Mouse (Mus musculus): ENCODE data around the gene Wdfy4.

Gene Wdfy4

DNA sequence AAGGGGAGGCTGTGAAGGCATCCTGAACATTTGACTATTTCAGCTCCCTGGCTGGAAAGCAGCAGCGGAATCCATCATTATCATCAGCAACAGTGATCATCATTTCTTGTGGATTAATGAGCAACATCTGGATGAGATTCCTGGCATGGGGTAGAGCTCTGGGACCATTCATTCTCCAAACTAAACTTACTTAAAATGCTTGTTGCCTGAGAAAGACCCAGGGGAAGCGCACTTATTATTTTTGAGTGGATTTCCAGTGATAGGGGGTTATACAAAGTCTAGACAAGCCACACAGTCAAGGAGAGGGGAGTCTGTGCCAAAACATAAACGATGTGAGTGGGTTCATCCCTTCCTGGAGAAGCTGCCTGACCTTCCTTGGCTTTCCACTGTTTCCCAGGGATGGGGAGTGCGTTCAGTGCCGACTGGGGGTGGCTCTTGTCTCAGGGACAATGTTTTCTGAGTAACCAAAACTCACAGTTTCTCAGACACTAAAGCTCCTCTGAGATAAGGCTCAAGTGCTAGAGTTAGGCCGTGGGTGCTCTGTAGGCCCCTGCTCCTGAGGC is 201.1 kb downstream of the Wdfy4 start:
- DNase-seq (ENCODE audit: low spot score): no peak

DNA sequence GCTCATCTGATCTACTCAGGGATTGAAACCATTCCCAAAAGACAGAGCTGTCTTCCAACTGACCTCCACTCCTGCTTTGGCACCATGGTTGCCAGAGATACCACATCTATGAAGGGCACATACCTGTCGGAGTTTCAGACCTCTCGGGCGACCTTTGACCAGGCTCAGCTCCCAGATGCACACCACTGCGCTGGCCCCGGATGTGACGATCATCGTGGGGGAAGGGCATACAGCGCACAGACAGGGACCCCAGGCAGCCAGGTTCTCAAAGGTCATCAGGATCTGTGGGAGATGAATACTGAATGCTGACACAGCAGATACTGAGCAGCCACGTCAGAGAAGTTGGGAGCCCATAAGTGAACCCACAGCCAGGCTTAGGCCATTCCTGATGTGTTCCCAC is 214.6 kb downstream of the Wdfy4 start:
- no peak for DNase-seq (ENCODE audit: low spot score)

DNA sequence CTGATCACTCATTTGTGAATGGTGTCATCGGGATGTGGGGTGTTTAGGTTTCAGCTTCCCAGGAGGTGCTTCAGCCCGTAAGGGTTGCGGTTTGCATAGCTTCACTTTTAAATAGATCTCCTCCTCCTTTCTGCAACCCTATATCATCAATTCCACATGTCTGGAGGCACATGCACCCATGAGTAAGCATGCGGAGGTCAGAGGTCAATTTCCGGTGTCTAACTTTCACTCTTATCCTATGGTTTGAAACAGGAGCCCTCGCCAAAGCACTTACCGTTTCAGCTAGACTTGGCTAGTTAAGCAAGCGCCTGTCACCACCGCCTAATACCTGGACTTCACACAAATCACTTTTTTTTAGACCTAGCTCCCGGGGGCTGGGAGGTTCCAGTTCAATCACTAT is 220.6 kb downstream of the Wdfy4 start:
- no peak for DNase-seq (ENCODE audit: low spot score)

DNA sequence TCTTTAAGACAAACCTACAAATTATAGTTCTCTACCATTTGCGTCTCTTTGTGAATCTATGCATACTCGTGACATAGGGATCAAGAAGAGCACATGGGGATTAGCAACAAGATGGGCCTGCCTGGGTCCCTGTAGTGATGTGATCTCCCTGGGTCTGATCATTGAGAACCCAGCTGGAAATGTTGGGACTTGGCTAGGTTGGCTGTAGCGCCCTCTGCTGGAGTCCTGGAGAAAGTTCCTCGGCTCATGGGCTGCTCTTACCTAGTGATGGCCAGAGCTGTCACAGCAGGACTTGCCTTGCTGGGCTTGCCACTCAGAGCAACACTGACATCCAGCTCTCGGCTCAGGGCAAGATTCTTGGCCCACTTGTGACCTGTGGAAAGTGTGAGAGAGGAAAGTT is 224.8 kb downstream of the Wdfy4 start:
- DNase-seq (ENCODE audit: low spot score): peak; percentile 30

DNA sequence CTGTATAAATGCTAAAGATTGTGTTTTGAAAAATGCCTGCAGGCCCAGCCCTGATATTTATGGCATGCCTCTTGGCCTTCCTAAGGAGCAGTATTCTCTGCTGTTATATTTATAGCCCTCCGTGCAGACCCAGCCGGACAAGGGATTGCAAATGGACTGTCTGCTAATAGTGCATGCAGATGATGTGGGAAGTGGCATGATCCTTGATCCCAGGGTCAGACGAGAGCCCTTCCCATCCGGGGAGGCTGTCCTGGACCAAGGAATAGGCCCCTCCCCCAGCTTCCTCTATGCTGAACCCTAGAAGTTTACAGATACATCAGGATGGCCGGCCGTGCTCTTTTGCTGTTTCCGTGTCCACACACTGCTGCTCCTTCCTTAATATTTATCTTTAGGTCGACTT is 226.6 kb downstream of the Wdfy4 start:
- DNase-seq (ENCODE audit: low spot score): no peak

DNA sequence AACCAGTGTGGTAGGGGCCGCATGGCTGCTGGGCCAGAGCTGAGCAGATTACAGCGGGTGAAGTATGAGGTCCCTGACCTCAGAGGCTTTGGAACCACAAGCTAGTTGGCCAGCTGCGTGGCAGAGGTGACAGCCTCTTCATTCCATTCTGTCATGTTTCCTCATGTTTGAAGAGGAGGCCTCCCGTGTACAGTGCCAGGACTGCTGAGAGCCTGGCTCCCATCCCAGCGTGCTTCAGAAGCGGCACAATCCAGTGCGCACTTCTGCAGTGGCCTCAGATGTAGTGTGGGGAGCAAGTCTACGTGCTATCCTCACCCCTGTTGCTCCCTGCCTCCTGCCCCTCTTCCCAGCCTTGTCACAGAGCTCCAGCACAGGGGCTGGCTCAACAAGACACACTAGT is 228.8 kb downstream of the Wdfy4 start:
- DNase-seq (ENCODE audit: low spot score): no peak

DNA sequence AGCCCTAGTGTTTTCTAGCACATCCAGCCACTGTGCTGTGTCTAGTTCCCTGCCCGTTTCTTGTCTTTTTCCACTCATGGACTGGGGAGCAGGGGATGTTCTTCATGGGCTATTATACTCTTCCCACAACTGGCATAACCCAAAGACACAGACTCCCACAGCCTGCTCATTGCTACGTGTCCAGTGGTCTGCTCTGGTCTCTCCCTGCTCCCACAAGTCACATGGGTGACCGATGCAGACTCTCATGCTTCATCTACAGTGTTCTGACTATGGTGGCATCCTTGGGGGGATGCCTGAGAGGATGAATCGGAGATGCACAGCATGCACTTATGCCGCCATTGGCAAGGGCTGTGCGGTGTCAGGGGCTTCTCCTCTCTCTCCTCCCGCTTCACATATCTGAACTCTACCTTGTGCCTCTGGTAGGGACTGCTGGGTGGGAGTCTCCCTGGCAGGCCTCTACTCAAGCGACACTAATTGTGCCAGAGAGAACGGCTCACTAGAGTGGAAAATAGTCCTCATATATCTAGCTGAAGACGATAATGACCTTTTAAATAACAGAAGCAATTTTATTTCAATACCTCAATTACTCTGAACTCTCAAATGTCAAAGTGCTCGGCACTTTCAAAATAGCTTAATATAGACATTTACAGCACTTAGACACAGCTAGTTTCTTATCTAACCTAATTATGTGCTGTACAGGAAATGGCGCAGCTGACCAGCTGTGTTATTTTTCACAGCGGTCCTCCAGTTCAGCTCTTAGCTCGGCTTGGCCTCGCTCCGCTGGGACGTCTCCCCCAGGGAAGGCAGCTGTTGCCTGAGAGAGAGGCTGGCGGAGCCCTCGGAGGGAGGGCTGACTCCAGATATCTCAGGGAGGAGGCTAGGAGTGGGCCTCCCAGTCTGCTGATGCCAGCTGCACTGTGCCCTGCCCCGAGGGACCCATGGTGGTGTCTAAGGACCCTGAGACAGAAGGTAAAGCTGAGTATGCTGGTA is 234.7 kb downstream of the Wdfy4 start:
- no peak for DNase-seq (ENCODE audit: low spot score)

DNA sequence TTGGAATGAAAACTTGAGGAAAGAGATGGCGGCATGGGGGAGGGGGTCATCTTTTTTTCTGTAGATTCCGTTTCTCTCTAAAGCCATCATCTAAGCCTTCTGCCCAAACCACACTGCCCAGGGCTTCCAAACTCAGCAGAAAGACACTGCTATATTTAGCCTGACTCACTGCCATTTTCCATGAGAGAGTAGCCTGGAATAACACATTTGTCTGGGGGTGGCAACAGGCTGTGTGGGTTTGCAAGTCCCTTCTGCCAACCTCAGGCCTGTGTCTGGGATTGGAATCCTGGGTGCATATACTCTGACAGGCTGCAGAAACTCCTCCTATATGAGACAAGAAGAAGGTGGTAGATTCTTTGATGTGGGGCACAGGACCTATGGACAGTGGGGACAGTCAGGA is 237.8 kb downstream of the Wdfy4 start:
- peak; percentile 41 for DNase-seq (ENCODE audit: low spot score)

DNA sequence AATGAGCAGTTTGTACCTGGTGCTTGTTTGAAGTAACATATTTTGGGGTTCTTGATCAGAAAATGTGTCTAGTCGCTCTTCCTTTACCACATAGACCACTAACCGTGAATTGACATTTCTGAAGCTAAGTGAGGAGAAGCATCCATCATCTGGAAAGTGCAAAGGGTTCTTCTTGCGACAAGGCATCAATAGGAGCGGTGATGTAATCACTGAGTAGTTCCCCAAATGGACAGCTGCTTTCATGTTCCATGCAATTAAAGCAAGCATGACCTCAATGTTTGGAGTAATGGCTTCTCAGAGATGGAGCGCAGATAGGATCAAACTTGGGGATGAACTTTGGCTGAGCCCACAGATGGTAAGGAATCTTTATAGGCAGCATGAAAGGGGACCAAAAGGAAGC is 246.1 kb downstream of the Wdfy4 start:
- DNase-seq (ENCODE audit: low spot score): no peak

DNA sequence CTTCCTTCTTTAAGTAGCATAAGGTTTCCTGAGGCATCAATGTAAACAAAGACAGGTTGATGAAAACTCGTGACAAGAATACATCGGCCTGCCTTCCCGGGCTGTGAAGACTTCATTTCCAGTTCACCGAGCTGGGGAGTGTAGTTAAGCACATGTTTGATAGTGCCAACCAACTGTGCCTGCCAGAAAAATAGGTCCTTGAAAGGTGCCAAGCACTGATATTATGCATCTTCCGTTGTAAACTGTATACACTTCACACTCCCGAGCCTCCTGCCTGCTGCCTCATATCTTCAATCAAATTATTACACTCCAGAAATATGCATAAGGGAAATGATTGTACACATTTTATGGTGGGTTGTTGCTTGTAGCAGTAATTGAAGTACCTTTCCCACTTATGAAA is 251.2 kb downstream of the Wdfy4 start:
- DNase-seq (ENCODE audit: low spot score): no peak

DNA sequence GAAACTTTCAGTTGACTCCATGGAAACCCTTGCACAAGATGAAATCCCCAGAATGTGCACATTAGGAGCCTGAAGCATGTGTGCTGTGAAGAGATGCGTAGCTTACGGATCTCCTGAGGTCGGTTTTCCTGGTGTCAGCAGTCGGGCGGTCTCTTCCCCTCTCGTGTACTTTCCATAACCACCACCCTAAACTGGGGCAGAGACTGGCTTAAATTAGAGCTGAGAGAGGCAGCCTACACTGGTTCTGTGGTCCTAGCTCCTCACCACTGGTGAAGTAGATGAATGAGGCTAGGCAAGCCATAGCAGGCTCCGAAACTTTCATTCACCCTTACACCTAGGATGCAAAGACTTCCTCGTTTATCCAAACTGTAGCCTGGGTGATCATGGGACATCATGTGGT is 253.1 kb downstream of the Wdfy4 start:
- DNase-seq (ENCODE audit: low spot score): no peak

DNA sequence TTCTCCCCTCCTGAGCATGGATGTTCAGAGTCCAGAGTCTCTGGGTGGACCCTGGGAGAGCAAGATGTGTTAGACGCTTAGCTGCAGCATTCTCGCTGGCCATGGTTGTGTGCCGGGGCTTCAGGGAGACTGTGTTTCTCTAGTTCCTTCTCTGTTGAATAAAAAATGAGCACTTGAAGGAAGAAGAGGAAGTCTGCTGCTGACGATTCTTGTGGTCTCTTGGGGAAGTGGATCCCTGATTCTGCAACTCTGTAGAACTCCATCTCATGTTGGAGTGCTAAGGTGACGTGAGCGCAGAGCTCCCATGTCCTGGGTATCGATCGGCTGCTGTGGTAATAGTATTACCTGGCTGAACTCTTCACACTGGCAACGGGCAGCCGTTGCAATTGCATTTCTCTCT is 253.6 kb downstream of the Wdfy4 start:
- DNase-seq (ENCODE audit: low spot score): no peak

DNA sequence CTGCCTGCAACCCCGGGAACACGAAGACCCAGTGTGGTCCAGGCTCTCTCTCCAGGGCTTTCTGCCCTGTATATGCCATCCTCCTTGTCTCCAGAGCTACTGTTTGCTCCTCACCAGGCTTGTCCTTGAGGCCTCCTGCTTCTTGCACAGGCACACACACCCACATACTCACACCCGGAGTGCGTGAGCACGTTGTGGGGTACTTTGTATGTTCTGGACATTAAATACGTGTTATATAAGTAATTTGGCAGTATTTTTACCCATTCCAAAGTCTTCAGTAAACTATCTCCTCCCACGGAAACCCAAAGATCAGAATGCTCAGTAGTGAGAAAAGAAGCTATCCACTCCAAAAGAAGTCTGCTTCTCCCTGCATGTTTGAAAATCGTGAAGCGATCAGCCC is 261.4 kb downstream of the Wdfy4 start:
- no peak for DNase-seq (ENCODE audit: low spot score)

DNA sequence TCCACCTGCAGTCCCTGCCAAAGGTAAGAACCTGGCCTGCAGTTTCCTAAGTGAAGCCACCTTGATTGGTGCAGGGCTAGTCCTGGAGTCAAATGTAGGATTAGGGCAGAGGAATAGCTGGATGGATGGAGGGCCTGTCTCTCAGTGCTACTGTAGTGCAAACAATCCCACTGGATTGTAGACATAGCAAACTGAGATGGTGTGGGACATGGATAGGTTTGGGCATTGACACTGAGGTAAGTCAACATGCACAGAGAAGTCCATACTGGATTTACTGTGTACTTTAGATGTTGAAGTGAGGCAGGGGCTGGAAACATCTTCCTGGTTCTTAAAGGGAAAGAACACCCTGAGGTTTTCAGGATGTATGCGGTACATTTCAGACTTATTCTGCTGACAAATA is 267.4 kb downstream of the Wdfy4 start:
- DNase-seq (ENCODE audit: low spot score): no peak

DNA sequence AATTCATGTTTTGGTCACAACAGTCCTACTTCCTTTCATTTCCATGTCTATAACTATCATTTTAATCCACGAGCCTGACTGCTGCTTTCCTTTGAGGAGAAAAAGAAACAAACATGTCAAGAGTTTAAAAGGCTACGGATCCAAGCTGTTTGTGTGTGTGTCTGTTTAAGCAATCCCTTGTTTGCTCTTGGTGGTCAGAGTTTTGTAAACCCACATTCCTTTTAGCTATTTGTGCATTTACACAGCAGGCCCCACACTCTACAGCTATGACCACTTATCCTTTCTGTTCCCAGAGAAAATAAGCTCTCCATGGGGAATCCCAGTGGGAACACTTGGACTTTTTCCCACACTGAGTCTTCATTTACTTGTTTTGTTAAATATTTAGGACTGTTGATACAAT is 269.9 kb downstream of the Wdfy4 start:
- DNase-seq (ENCODE audit: low spot score): no peak

DNA sequence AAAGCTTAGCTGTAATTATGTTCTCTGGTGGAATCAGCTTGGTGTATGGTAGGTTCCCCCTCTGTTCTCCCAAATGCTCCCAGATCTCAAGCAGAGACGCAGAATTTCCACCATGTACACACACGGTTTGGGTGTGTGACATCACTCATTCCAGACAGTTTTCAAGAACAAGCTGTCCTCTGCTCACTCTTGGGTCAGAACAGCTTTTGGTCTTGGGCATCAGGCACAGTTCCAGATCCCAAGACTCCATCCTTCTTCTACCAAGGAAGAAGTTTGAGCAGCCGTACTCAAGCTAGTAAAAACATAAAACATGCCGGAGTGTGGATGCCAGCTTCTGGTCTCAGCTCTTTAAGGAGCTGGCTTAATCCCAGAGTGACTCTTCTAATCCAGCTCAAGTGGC is 274.1 kb downstream of the Wdfy4 start:
- DNase-seq (ENCODE audit: low spot score): no peak

Measured in left cerebral cortex, adult 11 months (tissue).